Mouse (Mus musculus): Measurements from ENCODE around the gene Slf1.
"Not testable (repeated sequence)": the region's sequence is repeated elsewhere in the genome, so short reads cannot be mapped to it uniquely, and the experiment has no call there.

DNA sequence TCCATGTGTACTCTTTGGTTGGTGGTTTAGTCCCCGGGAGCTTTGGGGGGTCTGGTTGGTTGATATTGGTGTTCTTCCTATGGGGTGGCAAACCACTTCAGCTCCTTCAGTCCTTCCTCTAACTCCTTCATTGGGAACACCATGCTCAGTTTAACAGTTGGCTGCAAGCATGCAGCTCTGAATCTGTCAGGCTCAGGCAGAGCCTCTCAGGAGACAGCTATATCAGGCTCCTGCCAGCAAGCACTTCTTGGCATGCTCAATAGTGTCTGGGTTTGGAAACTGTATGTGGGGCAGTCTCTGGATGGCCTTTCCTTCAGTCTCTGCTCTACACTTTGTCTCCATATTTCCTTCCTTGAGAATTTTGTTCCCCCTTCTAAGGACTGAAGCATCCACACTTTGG is 42.4 kb downstream of the Slf1 start:
- TF ChIP-seq CTCF (conservative IDR thresholded peaks at IDR 0.05; ENCODE audit: low read length); NANOG (IDR thresholded peaks at IDR 0.05; ENCODE audit: borderline replicate concordance, low read length): not testable (repeated sequence)

Data from E14TG2a.4 (cell line).